Mouse (Mus musculus) layer of hippocampus, adult 2 months (tissue): Measurements from ENCODE around the gene Lcp2. TPM values are rescaled to one million over a fixed set of nuclear protein-coding genes. Genes with fewer than 3 reads are reported as not detected.
A peak's percentile ranks its signal among the peaks of the same experiment; 100 is the strongest.

Source experiments
- DNase-seq, 2 experiments: peaks; one replicate each; pipeline ENCODE4 v3.0.0; 2022; ENCODE audit warnings: low spot score in 2 of 2
- H3K27ac ChIP-seq: fragments of 200-600 bp; 2 replicates; pipeline ENCODE4 v1.8.1; 2022
- H3K4me3 ChIP-seq: fragments of 200-600 bp; 2 replicates; pipeline ENCODE4 v1.8.1; 2022; ENCODE audit warnings: mild to moderate bottlenecking
- CTCF ChIP-seq: fragments of 200-600 bp; conservative IDR thresholded peaks from 2 replicates; pipeline ENCODE4 v1.8.1; 2022; ENCODE audit warnings: antibody characterized with exemption, mild to moderate bottlenecking, moderate library complexity
- total RNA-seq, 2 experiments: library from RNA; stranded (reverse); gene quantifications; 2 replicates each; pipeline ENCODE4 v1.2.3; 2021

The Lcp2 gene
- total RNA-seq, 2 experiments from 2014 or later = 3.5 TPM

GRCm38 (mm10) chr11:34025091-34025490 lies 21.6 kb upstream of the Lcp2 start:
- Histone ChIP-seq H3K4me3 (no peak overlapping the region), H3K27ac (no peak overlapping the region)
- TF ChIP-seq CTCF = no peak
- DNase-seq = no peak

DNA sequence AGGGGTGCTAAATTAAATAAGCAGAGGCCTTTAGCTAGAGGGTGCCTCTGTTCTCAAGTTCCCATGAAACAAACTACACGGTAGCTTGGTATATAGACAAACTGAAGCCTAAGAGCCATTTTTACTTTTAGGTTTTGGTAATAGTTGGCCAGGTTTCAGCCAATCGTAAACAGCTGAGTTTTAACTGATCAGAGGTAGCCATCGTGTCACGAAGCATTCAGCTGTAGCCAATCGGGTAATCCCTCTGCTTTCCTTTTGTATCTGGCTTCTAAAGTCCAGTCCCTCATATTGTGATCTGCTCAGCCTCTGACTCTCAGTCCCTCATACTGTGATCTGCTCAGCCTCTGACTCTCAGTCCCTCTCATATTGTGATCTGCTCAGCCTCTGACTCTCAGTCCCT lies 17.1 kb upstream of the Lcp2 start:
- H3K27ac ChIP-seq = no peak overlapping the region
- no peak overlapping the region for H3K4me3 ChIP-seq
- DNase-seq = no peak
- TF ChIP-seq CTCF = no peak

- peak in 1 of 2 experiments; percentile 12 for DNase-seq
- TF ChIP-seq CTCF = no peak
- no peak overlapping the region for H3K4me3 ChIP-seq
- no peak overlapping the region for H3K27ac ChIP-seq
Observed at GRCm38 (mm10) chr11:34031015-34031805, 15.5 kb upstream of the Lcp2 start.

- no peak for DNase-seq
- Histone ChIP-seq H3K4me3 (no peak overlapping the region), H3K27ac (no peak overlapping the region)
- no peak for TF ChIP-seq CTCF
Observed at GRCm38 (mm10) chr11:34034008-34034505, 12.7 kb upstream of the Lcp2 start.

- no peak for DNase-seq
- no peak overlapping the region for H3K4me3 ChIP-seq
- H3K27ac ChIP-seq = no peak overlapping the region
- TF ChIP-seq CTCF = no peak
Observed at GRCm38 (mm10) chr11:34034794-34035193, 11.9 kb upstream of the Lcp2 start.

GRCm38 (mm10) chr11:34035909-34036658 lies 10.6 kb upstream of the Lcp2 start:
- TF ChIP-seq CTCF = no peak
- no peak for DNase-seq
- Histone ChIP-seq H3K27ac (no peak overlapping the region), H3K4me3 (no peak overlapping the region)

DNA sequence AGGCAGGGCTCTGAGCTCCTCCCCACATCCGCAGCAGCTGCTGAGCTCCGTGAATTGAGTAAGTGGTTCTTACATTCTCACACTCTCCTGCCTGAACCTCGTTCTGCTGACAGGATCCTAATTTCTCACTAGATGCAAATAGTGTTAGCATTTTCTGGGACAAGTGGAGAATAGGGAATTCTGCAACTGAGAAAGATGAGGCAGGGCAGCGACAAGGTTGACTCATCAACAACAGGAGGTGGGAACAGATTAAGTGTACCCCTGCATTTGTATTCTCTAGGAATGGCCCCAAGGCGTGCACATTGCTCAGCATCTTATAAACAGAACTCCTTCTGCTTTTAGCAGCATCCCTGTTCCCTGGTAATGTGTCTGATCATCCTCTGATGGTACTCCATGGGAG lies 6.7 kb upstream of the Lcp2 start:
- no peak overlapping the region for H3K27ac ChIP-seq
- no peak overlapping the region for H3K4me3 ChIP-seq
- no peak for DNase-seq

DNA sequence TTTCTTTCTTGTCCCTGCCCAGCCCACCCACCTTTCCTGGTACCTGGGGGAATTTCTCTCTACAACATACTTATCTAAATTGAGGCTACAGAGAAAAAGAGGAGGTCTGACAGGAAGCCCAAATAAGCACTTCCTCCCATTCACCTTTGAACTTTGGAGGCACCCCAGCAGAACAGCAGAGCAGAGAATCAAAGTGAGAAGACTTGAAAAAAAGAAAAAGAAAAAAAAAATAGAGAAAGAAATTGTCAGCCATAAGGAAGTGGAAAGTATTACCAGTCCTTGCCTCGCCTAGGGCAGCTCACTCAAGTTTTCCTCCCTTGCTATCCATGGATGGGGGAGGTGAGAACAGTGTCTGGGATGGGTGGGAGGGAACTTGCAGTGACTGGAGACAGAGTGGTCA lies 3.9 kb upstream of the Lcp2 start:
- no peak for TF ChIP-seq CTCF
- Histone ChIP-seq H3K4me3 (no peak overlapping the region), H3K27ac (no peak overlapping the region)

More for the DNA sequence above, 6.7 kb upstream of the Lcp2 start:
- TF ChIP-seq CTCF = no peak

GRCm38 (mm10) chr11:34047542-34047937 lies 820 bp downstream of the Lcp2 start:
- DNase-seq = no peak
- no peak for TF ChIP-seq CTCF
- peak overlapping the region; percentile 48 for H3K27ac ChIP-seq
- peak overlapping the region; percentile 13 for H3K4me3 ChIP-seq

More for the DNA sequence above, 3.9 kb upstream of the Lcp2 start:
- no peak for DNase-seq

DNA sequence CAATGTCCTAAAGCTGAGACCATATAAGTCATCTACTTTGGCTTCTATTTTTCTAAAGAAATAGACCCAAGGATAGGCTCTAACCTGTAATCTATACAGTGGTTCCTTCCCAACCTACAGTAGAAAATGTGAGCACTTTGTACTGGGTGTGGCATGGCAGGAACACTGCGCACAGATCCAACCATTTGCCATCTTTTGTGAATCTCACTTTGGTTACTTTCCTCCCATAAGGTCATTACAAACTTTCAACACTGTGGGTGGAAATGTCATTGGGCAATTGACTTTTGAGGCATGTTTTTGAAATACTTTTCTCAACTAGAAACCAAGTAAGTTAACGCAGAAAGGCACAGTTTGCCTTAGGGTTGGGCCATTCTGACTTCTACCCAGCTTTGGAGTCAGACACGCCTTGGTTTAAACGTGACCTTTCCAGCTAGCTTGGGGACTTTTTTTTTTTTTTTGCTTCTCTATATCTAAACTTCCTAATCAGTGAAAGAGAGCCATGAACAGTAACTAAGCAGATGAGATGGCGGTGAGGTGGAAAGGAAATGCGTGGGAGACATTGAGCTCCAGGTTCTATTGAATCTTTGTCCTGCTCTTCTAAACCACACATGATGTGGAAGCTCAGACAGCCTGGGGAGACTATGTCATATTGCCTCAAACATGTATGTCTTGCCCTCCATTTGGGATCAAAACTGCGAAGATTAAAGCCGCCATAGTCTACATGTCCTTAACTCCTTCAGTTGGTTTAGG lies 1.8 kb downstream of the Lcp2 start:
- H3K4me3 ChIP-seq = no peak overlapping the region; the same call in 1 of the 2 replicates
- H3K27ac ChIP-seq = no peak overlapping the region
- DNase-seq = no peak
- no peak for TF ChIP-seq CTCF

GRCm38 (mm10) chr11:34049125-34049379 lies 2.3 kb downstream of the Lcp2 start:
- DNase-seq = no peak
- Histone ChIP-seq H3K27ac (no peak overlapping the region), H3K4me3 (no peak overlapping the region)
- TF ChIP-seq CTCF = no peak

- no peak overlapping the region for H3K27ac ChIP-seq
- no peak overlapping the region for H3K4me3 ChIP-seq
- DNase-seq = no peak
- no peak for TF ChIP-seq CTCF
Observed at GRCm38 (mm10) chr11:34050063-34050462, 3.3 kb downstream of the Lcp2 start.

DNA sequence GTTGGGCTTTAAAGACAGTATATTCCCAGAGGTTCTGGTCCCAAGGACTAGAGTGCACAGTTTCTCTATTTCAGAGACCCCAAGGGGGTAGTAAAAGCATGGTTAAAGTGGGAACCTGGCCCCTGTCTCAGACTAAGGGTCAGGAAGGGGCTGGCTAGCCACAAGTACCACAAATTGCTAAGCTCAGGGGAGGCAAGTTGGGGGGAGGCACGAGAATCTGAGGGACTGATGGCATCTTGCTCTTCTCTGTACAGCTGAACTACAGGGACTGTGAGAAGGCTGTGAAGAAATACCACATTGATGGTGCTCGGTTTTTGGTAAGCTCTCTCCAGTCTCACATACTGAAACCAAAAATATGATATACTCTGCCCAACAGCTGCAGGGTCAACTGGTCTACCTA lies 3.9 kb downstream of the Lcp2 start:
- DNase-seq = no peak
- Histone ChIP-seq H3K27ac (no peak overlapping the region), H3K4me3 (no peak overlapping the region)
- TF ChIP-seq CTCF = no peak
